Mouse (Mus musculus): ENCODE data around the gene Cp. TPM values are rescaled to one million over a fixed set of nuclear protein-coding genes. Genes with fewer than 3 reads are reported as not detected.
"Not testable (repeated sequence)": the region's sequence is repeated elsewhere in the genome, so short reads cannot be mapped to it uniquely, and the experiment has no call there.

Cp gene
- total RNA-seq (2021): 10 to 100 TPM in 1 of 2 experiments, 1 to 10 TPM in 1; 7.1 to 14.0 TPM

DNA sequence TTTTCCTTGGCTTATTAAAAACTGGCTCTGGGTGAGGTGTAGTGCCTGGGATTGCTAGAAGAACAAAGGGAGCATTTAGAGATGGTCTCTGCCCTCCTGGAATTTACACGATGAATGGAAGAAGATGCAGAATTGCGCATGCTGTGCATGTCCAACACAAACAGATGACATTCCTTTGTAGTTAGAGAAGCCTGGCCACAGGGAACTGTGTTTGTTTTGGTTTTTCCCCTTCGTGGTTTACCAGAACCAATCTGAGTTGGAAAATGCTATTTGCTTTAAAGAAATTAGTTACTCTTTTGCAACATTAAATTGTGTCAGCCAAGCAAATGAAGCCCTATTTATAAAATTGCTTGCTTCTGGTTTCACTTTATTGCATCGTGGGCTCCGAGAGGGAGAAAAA, at the start of gene Cp:
Gene Cp (plus strand): TSS at position 170 of the 400 bp plus-strand sequence.
- no peak for DNase-seq

DNA sequence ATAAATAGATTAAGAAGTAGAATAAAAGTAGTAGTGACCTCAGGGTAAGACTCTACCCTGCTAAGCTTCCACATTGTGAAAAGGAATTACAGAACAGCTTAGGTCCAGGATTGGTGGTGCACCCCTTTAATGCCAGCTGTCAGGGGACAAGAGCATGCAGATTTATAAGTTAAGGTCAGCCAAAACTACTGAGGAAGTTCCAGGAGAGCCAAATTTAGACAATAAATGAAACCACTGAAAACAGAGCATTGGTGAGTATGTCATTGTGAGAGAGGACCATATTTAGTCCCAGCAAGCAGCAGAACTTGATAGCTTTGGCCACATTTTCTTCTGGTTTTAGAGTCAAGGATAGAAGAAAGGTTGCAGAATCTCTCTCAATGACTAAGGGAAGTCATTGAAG, 8.3 kb upstream of the Cp start:
- DNase-seq: no peak

DNA sequence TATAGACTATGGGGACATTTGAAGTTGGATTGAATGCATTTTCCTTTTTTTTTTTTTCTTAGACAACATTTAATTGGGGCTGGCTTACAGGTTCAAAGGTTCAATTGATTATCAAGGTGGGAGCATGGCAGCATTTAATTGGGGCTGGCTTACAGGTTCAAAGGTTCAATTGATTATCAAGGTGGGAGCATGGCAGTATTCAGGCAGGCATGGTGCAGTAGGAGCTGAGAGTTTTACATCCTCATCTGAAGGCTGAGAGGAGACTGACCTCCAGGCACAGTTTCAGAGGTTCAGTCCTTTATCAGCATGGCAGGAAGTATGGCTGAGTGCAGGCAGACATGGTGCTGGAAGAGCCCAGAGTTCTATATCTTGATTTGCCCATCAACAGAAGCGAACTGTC, 7.5 kb upstream of the Cp start:
- not testable (repeated sequence) for DNase-seq

DNA sequence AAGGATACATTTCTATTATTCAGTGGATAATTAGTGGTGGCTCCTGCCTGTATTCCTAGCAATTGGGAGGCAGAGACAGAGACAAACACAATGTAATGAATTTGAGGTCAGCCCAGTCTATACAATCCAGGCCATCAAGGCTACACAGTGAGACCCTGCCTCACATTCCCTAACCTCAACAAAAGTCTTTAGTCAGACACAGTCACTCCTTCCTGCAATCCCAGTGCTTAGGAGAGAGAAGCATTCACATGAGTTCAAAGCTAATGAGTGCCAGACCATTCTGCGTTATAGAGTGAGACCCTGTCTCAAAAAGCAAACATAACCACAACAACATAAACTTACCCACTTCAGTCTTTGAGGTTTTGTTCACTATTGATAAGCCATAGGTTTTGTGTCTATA, 3.4 kb upstream of the Cp start:
- no peak for DNase-seq

DNA sequence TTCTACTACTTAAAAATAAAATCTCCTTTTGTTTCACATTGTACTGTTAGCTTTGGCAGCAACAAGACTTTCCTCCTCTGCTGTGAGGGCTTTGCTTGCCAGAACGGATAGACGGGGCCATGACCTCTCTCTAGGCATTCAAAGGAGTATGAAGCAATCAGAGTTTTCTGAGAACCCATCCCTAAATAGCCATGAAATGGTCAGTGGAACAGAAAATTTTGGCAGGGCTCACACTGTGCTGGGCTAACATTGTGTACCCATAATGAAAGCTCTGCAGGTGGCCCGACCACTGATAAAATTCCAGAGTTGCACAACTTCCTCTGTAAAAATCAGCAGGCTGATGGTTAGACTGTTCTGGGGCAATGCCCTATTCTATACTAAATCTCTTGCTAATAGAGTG, 3.0 kb upstream of the Cp start:
- DNase-seq: peak in 1 of 2 experiments; percentile 4

DNA sequence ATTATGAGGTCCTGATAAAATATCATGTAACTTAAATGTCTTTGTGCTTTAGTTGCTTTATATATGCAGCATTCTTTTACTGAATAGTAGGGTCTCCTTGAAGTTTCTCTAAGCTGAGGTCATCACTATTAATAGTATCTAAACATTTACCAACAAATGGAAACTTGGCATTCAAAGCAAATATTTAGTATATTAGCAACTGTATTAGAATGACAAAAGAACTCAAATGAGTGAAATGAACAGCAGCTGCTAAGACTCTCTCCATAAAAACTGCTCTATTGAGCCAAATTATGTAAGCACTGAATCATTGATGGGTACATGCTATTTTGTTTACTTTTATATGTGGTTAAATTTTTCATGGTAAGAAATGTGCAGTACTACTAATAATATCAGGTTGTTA, 1.2 kb downstream of the Cp start:
- no peak for DNase-seq

DNA sequence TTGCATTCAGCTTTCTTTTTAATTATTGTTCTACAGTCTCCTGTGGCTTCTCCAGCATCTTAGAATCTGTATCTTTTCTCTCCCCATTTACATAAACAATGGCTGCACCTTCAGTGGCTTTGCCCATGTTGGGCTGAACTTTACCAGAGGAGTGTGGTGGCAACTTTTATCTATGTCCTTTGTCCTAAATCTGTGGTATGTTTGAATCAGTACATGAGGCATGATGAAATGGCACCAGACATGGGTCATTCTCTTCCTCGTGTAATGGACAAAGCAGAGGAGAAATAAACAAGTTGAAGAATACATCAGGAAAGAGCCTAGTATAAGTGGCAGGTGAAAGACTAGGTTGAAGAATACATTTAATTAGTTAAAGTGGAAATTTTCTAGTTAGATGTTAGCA, 2.1 kb downstream of the Cp start:
- no peak for DNase-seq

DNA sequence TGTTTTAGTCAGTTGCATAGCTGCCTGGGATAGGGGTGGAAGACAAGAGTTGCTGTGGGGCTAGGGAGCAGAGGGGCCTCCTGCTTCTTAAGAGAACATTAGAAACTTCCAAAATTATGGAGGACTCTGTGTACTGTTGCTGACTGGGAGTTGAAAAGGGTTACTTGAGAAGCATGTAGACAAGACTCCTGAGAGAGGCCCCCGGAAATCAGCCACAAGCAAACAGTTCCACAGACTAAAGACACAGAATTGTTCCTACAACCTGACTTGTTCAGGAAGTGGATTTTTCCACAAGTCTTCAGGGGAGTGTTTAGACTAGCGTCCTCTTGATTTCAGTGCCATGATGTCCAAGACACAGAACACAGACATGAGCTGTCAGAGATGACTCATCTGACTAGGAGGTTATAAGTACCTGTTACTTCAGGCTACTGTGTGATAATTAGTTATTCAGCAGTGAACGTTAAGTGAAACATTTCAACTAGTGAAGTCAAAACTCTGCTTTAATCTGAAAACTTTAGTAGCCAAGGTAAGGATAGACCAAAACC, 3.8 kb downstream of the Cp start:
- no peak for DNase-seq

DNA sequence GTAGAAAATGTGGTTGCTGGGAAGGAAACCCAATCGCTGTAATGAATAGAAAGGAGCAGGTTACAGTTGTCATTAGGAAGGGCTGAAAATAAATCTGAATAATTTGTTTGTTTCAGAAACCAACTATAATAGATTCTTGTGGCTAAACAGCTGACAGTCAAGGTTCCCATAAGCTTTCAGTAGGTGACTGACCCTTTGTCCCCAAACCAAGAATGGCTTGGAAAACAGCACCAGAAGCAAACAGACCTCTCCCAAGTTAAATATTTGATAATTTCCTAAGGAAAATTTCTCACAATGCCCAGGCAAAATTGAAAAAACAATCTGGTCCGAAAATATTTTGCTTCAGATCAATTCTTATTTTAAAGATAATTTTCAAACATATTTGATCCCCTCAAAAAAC, 4.5 kb downstream of the Cp start:
- DNase-seq: no peak

DNA sequence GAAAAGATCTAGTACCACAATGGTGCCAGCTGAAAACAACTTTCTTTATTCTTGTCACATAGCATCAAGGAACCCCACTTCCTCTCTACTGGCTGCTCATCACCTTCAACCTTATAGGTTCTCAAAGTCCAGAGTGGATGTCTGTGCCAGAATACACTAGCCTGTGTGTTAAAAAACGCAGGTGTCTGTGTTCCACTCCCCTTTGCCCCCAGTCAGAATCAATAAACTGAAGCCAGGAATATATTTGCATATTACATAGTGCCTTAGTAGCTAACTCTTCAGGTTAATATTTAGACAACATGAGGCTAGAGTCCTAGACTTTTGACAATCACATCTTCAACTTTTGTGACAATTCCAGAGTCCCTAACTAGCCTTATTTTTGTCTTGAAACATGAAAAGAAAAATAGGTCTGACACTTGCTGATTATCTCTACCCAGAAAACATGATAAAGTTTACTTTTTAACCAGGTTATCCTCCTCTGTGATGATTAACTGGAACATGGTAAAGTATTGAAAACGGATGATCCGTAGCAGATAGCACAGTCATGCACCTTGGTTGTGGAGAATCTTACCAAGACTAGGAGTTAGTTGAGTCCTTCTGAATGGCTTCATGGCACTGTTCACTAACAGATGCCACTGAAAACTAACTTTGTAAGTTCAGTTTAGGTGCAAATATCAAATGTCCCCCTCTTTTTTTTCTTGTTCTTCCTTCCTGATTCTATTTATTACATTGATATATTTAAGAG, 6.1 kb downstream of the Cp start:
- no peak for DNase-seq

DNA sequence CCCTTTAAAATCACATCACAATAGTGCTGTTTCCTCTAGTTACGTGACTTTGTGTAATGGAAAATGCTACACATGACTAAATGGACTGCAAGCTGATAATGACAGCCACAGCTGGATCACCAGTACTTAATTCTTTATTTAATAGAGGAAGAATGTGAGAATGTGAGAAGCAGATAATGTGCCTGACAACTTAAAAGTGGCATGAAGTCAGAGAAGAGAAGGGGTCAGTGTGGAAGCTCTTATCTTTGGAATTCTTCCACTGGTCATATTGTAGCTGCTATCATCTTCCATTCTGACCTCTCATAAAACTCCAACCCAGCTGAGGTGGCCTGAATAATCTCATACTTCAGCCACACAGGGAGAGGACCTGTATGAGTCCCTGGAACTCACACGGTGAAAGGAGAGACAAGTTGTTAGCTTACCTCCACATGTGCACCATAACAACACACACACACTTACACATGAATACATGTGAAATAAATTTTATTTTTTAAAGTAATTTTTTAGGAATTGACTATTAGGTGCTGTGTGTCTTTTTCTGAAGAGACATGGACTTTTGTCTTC, 7.9 kb downstream of the Cp start:
- DNase-seq: no peak

DNA sequence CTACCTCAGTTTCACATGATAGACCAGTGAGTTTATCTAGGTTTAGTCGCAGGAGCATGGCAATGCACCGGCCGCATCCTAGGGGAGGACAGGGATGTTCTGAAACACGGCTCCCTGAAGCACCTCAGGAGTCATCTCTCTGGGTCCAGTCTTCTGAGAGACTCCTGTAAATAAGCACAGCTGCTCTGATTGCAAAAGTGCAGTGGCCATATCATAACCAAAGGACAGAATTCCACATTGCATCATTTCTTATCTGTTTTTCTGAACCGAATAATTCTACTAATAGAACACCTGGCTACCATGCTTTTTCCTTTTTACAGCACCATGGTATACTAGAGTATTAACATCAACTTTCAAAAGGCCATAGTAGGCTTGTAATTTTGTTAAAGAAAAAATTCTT, 8.4 kb downstream of the Cp start:
- no peak for DNase-seq

DNA sequence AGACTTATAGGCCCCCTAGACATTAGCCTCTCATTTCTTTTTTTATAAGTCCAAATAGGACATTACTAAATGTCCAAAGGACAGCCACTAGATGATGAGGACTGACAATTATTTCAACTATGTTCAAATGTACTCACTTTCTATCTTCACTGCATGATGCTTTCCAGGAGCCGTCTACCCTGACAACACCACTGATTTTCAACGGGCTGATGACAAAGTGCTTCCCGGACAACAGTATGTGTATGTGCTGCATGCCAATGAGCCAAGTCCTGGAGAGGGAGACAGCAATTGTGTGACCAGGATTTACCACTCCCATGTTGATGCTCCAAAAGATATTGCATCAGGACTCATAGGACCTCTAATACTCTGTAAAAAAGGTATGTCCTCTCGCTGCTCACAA, 9.2 kb downstream of the Cp start:
- DNase-seq: no peak

DNA sequence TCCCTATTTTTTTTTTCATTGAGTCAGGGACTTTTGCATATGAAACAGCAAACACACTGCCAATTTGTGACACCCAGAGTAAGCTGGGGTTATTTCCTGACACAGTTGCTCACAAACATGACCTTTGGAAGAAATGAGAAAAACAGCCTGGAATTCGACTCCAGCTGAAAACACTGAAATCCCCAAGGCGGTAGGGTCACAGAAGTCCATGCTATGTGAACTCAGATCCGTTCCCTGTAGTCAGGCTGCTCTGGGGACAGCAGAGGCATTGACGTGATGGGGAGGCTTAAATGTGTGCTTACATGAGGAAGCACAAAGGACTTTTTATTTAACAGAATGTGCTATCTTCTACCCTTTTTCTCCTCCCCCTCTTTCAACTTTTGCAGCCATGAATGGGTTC, 21.6 kb downstream of the Cp start:
- DNase-seq: no peak

DNA sequence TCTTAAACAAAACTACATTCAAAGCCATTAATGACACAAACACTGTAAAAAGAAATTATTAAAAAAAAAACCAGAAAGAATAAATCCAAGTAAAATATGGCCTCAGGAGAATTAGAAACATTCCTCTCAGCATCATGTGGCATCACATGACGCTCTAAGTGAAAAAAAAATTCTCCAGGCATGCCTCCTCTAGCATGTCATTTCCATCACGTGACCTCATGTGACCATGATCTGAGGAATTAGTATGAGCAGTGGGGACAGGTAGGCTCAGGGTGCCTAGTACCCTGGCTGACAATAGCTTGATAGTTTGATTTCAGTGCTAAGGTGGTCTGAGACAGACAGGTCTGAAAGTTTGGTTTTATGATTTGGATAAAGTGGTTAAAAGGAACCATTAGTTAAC, 24.3 kb downstream of the Cp start:
- no peak for DNase-seq

DNA sequence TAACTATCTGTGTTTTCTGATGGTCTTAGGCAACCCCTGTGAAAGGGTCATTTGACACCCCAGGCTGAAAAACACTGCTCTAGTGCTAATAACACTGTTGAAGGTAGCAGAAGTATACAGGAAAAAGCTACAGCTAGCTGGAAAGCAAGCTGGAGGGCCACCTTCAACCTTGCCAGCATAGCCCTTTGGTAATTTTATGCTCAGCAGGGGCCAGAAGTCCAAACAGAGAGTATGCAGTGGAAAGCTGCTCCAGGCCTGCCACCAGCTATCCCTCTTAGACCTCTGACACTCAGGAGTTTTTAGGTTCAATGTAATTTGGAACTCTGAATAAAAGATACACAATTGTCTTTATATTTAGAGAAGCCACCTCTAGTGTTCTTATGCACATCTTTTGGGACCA, 26.0 kb downstream of the Cp start:
- no peak for DNase-seq

DNA sequence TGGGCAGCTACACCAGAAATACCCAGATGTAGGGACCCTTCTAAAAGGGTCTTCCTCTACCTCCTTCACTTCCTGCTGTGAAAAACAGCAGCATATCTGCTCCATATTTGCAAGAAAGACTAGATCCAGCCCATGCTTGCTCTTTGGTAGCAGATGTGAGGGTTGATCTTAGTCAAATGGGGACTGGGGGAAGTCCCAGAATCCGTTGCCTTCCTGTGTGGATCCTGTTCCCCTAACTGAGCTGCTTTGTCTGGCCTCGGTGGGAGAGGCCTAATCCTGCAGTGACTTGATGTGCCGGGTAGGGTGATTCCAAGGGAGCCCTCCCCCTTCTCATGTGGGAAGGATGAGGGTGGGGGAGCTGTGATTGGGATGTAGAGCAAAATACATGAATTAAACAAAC, 29.3 kb downstream of the Cp start:
- no peak for DNase-seq

DNA sequence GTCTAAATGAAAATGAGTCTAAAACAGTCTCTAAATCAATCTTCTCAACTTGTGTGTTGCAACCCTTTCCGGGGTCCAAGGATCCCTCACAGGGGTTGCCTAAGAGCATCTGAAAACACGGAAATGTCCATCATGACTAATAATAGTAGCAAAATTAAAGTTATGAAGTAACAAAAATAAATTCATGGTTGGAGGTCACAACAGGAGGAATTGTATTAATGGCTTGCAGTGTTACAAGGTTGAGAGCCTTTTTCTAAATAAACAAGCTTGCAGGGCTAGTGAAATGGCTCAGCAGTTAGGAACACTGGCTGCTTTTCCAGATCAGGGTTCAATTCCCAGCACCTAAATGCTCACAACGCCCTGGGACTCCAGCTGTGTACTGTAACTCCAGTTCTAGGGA, 33.2 kb downstream of the Cp start:
- DNase-seq: no peak

DNA sequence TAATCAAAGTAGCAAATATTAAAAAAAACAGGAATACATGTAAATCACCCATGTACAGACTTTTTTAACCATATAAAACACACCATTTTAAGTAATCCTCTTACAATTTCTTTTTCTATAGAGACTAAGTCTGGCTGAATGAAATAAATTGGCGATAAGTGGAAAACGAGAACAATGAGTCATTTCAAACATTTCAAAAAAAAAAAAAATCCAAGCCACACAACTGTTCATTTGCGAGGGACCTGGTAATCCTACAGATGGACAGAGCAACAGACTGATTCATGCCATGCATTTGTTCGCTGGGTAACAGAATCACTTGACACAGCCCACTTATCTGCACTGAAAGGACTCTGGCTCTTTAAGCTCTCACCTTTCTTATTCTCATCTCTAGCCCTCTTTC, 35.5 kb downstream of the Cp start:
- no peak for DNase-seq

DNA sequence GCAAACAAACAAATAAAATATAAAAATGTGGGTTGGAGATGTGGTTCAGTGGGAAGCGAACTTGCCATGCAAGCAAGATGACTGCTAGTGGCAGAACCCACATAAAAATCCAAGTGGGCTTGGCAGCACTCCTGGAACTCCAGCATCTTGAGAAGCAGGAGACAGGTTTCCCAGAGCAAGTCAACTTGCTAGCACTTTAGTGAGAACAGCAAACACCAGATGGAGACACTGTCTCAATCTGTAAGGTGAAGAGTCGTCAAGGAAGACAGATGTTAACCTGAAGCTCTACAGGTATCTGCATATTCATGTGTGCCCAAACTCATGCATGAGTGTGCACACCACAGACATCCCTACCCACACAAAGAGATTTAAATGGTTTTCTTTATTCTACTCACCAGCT, 42.7 kb downstream of the Cp start:
- no peak for DNase-seq

DNA sequence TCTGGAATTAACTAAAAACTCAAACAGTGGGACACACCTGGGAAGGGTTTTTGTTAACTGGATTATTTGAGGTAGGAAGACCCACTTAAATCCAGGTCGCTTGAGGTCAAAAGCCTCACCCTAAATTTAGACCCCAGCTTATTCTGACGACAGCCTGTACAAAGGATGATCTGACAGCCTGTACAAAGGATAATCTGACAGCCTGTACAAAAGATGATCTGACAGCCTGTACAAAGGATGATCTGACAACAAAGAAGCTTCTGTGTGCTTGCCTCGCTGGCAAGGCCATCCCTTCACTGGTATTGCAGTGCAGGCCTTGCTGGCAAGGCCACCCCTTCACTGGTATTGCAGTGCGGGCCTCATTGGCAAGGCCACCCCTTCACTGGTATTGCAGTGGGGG, 44.0 kb downstream of the Cp start:
- no peak for DNase-seq

DNA sequence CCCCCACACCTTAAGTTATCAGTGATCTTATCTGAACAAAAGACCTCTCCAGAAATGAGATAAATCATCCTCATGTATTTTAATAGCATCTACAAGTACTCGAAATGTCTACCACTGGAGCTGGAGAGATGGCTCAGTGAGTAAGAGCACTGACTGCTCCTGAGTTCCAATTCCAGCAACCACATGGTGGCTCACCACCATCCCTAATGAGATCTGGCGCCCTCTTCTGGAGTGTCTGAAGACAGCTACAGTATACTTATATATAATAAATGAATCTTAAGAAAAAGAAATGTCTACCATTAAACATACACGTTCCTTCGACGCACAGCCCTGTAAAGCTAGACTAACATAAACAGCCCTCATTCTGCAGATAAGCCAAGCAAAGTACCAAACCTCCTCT, 45.9 kb downstream of the Cp start:
- no peak for DNase-seq

DNA sequence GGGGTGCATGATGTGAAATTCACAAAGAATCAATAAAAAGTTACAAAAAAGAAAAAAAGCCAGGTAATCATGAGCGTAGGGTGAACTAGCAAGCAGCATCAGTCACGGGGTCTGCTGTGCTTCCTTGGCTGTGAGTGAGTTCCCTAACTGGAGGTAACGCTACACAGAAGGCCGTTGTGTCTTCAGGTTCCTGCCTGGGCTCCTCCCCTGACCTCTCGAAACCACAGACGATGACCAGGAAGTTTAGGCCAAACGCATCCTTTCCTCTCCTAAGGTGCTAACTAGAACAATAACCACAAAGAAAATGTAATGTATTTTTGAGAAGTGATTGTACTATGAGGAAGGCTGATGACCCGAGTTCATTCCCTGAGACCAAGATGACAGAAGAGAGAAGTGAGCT, 47.6 kb downstream of the Cp start:
- DNase-seq: no peak

DNA sequence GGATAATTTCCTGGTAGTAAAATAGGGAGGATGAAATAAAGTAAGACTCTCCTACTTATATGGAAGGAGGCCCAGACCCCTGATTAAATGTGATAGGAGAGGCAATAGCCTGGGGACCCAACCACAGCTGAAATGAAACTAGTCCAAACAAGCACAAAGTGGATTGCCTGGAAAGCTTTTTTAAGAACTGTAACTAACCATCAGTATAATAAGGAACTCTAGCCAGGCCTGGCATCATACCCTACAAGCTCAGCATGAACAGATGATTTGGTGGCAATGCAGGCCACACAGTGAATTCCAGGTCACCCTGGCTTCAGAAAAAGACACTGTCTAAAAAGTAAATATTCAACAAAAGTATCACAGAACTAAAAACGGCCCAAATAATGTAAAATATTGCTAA, 48.8 kb downstream of the Cp start:
- DNase-seq: no peak

DNA sequence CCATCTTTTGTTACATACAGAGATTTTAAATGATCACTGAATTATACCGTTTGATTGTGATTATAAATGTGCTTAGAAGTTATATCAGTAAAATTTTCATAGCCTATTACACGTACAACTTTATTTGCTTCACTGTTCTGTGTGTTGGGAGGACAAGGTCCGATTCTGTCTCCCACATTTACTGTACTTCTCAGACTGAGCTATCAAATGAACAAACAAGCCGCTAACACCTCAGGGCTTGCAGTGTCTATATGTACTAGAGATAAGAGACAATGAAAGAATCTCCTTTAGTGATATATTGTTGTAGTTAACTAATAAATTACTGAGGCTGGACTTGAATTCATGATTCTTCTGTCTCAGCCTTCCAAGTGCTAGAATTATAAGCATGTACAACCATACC, 50.4 kb downstream of the Cp start:
- DNase-seq: no peak
